Mouse (Mus musculus) spleen, adult 12 weeks (tissue): ENCODE measurements around the gene Herc6.
"Not testable (repeated sequence)": the region's sequence is repeated elsewhere in the genome, so short reads cannot be mapped to it uniquely, and the experiment has no call there.

ENCODE experiments used
- DNase-seq: peaks from one replicate; pipeline ENCODE4 v3.0.0; 2022; ENCODE audit warnings: low spot score

Herc6 gene

DNA sequence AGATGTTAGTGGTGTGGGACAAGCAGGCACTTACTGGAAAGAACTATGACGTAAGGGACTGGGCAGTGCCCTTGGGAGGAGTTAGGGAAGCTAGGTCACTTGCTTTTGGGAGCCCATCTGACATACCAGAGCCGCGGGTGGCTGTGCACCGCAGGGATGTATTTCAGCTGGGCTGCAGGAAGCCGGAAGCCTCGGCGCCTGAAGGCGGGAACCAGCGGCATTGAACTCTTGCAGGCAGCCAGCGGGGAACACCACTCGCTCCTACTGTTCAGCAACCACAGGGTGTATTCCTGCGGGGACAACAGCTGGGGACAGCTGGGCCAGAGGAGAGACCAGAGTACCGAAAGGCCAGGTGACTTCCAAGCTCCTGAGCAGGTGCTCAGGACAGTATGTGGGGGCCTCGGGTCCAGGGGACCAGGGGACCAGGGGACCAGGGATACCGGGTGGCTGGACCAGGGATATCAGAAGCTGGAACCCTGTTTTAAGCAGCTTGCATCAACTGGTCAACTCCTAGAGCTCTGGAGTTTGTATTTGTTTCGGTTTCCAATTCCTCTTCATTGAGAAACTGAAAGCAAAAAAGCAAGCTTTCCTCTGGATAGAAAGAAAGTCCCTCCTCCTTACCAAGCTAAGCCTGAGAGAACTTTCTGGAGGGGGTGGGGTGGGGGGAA is at the start of gene Herc6:
Herc6 (plus strand) TSS at position 120 of the 668 bp plus-strand sequence.
- peak; percentile 59 for DNase-seq

DNA sequence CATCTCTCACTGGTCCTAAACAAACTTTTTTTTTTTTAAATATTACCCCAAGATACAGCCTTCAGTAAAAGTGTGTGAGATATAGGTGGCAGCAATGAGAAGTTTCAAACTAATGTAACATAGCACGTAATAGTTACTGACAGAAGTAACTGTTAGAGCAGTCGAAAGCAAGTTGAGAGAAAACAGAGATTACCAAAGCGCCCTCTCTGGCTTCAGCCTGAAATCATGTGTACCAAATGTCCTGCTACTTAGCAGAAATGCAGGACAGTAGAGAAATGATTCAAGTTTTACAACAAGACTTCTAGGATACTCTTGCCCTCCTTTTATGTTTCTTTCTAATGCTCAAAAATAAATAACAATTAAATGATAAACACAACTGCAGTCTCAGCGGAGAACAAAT is 49.8 kb upstream of the Herc6 start:
- DNase-seq: no peak

GRCm38 (mm10) chr6:57531441-57531840 is 49.4 kb upstream of the Herc6 start:
- DNase-seq: no peak

GRCm38 (mm10) chr6:57532022-57532421 is 48.8 kb upstream of the Herc6 start:
- no peak for DNase-seq

DNA sequence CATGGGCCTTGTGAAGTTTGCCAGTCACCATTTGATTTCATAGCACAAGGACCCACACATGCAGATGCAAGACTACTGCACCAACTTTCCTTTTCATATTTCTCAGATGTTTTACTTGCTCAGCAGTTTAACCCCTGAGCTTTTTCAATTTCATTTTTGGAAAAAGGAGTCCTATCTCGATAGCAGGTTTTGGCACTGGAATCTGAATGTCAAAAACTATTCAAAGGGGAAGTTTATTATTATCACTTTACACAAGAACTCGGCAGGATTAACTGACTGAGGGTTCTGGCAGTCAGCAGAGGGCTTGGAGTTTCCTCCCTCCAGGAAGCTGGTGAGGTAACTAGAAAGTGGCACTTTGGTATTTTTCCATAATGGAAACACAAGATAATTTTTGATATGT is 47.4 kb upstream of the Herc6 start:
- DNase-seq: no peak

DNA sequence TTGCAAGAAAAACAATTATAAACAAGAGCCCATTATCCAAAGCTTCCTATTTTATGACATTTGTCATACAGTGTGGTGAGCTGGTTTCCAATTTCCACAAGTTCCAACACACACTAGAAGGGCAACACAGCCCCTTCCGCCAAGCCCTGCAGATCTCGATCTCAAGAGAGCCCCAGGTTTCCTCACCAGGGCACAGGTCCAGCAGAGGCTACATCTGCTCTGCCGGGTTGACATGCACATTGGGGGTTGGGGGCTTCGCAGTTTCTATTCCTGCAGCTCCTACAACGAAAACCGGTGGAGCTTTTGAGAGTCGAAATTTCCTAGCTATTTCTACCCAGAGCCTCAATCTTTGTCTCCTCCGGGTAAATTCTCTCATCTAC is 46.6 kb upstream of the Herc6 start:
- no peak for DNase-seq

DNA sequence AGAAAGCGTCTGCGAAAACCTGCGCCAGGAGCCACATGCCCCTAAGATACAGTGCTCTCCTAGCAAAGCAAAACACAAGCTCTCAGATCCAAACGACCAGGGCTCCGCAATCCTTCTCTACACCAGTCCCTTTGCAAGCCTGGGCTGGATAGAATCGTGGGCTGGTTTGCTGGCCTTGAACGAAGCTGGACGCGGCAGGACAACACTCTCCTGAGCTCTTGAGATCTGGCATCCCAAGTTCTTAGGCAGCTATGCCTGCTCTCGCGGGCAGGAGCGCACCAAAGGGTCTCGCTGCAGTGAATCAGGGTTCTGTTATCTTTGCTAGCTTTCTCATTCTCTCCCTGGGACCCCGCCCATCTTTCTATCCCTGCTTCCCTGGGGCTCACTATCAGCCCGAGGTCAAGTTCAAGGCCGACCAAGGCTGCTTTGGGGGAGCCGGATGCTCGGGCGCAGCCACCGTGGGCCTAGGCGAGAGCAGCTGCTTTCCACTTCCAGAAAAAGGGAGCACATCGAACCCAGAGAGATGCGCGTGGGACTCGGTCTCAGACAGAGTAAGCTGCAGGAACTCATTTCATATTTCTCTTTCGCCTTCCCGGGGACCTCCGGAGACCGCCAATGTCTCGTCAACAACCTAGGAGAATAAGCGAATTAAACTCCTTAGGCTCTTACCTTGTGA is 46.1 kb upstream of the Herc6 start:
- DNase-seq: peak; percentile 23

- DNase-seq: peak; percentile 90
These were observed 45.3 kb upstream of the Herc6 start, which contains the start of gene Ppm1k for GRCm38 (mm10) chr6:57535386-57535936. Gene Ppm1k (minus strand): TSS chr6:57535468.

DNA sequence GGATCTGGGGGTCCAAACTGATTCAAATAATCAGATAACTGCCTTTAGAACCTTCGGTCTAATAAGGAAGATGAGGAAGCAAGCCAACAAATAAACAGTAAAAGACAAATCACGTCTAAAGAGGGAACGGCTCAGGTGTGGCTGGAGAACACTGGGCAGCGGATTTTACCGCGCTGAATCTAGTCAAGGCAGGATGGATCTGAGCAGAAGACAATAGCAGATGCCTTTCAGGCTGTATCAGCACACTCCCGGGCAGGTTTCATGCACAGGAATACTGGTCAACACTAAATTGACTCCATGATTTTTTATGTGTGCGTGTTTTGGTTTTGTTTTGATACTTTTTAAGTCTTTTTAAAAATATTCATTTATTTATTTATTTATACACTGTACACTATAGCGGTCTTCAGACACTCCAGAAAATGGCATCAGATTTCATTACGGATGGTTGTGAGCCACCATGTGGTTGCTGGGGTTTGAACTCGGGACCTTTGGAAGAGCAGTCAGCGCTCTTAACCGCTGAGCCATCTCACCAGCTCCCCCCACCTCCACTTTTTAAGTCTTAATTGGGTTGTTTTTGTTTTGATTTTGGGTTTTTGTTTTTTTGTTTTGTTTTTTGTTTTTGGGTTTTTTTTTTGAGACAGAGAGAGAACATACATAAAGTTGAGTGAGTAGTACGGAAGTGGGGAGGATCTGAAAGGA is 44.7 kb upstream of the Herc6 start:
- DNase-seq: no peak

DNA sequence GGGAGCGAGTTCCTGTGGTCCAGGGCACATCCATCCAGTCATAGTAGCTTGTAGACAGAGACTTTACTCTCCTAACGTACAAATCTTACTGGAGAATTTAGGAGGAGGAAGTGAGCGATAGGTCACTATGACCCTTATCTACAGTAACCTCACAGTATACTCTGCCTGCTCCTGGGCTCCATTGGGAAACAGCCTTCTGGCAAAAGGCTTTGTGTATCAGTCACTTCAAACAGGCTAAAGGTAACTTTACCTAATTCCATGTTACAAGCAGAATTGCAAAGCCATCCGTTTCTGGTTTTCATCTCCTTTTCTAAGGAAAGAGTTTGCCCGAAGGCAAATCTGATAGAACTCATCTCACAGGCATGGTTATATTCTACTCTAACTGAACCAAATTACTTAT is 42.9 kb upstream of the Herc6 start:
- no peak for DNase-seq

DNA sequence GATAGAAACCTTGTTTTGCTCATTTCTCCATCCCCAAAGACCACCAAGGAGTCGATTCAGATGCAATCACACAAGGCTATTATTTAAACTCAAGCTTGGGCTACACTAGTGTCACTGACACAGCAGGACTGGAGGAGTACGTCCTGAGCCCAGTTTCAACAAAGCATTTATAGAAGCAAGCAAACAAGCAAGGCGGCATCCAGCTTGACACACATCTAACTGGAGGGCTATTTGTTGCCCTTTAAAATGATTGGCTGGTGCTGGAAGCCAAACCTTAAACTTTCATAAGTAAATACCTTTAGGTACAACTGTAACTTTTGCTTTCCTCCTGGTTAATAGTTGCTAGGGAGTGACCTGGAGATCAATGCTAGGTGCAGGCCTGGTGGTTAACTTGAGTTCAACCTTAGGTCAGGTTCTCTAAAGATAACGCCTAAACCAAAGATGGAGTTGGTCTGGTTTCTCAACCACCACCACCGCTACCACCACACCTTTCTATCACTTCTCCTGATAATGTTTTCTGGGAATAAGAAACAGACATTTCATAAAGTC is 39.8 kb upstream of the Herc6 start:
- no peak for DNase-seq

- DNase-seq: no peak
These were observed 39.0 kb upstream of the Herc6 start for GRCm38 (mm10) chr6:57541737-57542335.

- not testable (repeated sequence) for DNase-seq
These were observed 37.2 kb upstream of the Herc6 start for GRCm38 (mm10) chr6:57543591-57543990.

GRCm38 (mm10) chr6:57544866-57545265 is 35.9 kb upstream of the Herc6 start:
- DNase-seq: no peak

DNA sequence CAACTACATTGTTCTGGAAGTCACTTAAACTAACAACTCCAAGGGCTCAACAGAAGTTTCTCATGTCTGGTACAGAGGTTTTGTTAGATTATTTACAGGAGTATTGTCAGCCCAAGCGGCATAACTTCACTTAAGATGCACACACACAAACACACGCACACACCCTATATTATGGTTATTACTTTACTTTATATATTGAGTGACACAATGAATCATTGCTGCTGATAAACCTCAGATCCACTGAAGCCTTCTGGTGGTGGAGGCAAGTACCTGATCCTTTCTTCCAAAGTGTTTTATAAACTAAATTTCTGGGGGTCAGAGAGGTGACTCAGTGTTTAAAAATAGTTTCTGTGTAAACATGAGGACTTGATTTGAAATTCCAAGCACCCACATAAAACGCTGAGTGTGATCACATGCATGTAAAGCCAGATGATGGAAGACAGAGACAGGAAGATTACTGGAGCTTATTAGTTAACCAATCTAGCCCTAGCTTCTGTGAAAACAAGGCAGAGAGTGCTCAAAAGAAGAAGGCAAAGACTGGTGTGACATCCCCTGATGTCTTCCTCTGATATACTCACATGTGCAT is 29.5 kb upstream of the Herc6 start:
- no peak for DNase-seq

DNA sequence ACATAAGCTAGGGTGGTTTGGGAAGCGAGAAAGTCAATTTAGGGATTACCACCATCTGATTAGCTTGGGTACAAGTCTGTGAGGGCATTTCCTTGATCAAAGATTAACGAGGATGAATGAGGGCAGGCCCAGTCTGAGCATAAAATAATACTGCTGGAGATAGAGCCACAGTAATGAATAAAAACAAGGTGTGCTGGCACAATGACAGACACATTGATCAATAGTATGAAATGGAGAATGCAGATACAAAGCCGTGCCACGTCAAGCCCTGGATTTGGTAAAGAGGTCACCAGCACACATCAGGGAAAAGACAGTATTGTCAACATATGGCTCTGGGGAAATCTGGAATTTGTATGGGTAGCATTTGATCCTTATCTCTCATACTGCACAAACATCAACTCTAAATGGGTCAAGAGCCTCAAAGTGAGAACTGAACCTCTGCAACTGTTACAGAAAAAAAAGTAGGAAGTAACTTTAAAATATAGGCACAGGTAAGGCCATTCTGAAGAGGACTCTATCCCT is 22.9 kb upstream of the Herc6 start:
- DNase-seq: no peak

DNA sequence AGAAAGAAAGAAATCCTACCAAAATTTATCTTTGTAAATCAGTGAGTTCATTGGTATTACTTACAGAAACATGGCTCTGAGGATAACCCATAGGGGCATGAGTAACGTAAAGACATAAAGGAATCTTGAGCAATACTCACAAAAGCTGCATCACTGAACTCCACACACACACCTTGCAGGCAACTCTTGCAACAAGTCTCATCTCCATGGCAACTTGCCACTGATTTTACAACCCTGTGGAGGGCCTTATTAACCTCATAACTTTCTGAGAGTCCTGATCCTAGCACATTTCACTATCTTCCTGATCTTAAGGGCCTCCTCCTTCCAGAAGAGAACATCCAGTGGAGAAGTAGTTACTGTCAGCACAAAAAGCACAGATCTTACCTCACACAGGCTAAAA is 17.3 kb upstream of the Herc6 start:
- no peak for DNase-seq

DNA sequence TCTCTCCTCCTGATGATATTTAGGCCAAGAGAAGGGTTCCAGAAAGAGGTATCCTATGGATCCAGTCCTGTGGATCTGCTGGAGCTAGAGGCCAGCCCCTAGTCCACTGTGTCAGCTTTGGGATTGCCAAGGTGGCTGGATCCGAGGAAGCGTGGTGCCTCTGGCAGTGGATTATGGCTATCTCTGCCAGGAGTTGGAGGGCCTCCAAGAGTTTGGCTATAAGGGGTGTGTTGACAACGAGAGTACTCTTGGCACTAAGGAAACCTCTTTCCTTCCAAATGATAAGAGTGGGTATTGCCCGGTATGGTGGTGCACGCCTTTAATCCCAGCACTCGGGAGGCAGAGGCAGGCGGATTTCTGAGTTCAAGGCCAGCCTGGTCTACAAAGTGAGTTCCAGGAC is 15.3 kb upstream of the Herc6 start:
- no peak for DNase-seq

DNA sequence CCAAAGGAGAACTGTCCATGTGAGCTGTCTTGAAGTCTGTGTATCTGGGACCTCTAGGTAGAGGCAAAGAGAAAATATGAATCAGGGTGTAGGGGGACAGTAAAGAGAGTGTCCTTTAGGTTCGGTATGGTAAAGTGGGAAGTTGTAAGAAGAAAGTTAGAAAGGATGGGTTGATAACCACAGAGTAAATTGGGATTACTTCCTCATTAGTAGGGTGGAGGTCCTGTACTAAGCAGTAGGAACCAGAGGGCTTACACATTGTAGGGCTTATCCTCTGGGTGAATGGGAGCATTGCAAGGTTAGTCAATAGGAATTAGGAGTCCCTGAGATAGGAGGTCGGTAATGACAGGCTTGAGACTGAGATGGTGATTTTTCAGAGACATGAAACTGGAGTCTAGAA is 13.2 kb upstream of the Herc6 start:
- no peak for DNase-seq

DNA sequence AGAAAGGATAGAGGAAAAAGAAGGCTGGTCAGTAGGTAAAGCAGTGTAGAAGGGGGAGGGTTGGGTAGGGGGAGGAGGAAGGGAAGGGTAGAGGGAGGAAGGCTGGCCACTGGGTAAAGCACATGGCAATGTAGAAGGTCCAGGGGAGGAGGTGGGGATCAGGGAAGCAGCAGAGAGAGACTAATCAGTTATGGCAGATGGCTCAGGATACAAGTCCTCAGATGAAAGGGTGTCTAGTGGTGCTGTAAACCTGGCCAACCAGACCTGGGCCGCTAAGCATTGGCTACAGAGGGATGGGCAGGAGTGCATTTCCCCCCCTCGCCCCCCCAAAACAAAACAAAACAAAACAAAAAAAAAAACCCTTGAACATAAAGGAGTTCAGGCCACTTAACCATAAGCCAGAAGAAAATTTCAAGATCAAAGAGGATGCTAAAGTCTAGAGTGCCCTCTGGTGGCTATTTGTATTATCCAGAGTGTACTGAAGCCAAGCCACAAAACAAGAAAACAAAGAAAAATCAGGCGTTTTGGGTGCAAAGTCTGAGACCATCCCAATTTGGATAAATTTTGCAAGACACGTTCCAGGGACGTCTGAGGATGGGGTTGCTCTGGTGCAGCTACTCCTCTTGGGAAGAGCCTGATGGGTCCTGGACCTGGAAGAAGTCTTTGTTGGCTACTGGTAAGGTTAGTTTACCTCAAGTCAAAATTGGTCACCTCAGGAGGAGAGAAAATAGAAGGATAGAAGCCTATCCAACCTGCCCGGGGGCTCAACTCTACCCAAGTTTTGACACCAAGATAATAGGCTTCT is 10.4 kb upstream of the Herc6 start:
- DNase-seq: no peak

DNA sequence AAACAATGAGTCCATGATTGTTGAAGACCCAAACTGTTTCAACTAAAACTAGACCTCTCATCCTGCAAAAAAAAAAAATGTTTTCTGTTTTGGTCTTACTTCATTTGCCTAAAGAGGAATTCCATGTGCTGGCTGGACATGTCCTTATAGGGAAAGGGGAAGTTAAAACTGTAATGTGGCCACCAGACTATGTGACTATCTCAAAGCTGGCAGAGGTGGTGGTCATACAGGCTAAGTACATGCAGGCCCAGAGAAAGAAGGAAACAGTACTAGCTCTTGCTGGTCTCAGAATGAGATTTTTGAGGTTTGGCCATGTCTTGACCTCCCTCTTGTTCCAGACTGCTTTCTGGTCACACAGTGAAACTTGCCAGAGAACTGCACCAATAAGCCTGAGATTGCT is 9.2 kb upstream of the Herc6 start:
- DNase-seq: no peak
